Mouse (Mus musculus) left cerebral cortex, adult 2 months (tissue): ENCODE data around the gene Ntmt1. TPM values are rescaled to one million over a fixed set of nuclear protein-coding genes. Genes with fewer than 3 reads are reported as not detected.

Experiments
- DNase-seq, 2 experiments: peaks; one replicate each; pipeline ENCODE4 v3.0.0; 2021 to 2022; ENCODE audit warnings: low spot score in 2 of 2, mixed read lengths in 1 of 2; ENCODE audit errors: extremely low spot score in 1 of 2
- H3K27ac ChIP-seq: fragments of 200-600 bp; 2 replicates; pipeline ENCODE4 v1.8.1; 2022
- H3K4me3 ChIP-seq: fragments of 200-600 bp; 2 replicates; pipeline ENCODE4 v1.8.1; 2022
- CTCF ChIP-seq: fragments of 200-600 bp; IDR thresholded peaks from 2 replicates; pipeline ENCODE4 v1.8.1; 2022; ENCODE audit warnings: antibody characterized with exemption, mild to moderate bottlenecking, moderate library complexity
- intact Hi-C: fragments of 180-260 bp; cut with DNase I; formaldehyde crosslinking; loops from one replicate; pipeline ENCODE4 v1.15.1; 2025
- total RNA-seq, 2 experiments: library from RNA; stranded (reverse); gene quantifications; 2 replicates each; pipeline ENCODE4 v1.2.3; 2021

Ntmt1 gene
- total RNA-seq, 2 experiments from 2014 or later: 35.2 to 38.8 TPM

DNA sequence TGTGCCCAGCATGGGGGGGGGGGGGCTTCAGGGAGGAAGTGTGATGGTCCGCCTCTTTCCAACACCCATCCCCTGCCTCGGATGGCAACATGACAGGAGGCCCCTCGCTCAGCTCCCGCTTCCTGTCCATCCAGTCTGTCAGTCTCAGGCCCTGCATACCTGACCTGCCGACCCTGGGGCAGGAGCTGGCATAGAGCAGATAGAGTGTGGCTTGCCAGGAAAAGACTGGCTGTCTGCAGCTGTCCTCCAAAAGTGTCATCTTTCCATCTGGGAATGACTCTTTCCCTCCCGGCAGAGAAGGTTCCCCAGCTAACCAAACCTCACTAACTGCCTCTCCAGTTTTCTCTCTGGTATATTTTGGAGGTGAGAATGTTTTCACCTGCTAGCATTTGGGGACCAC is 43.0 kb downstream of the Ntmt1 start:
- intact Hi-C loops: no loop called here

GRCm38 (mm10) chr2:30852771-30853313 is 45.2 kb downstream of the Ntmt1 start:
- intact Hi-C loops: no loop called here
- TF ChIP-seq CTCF: no peak
- no peak for DNase-seq
- Histone ChIP-seq H3K4me3 (no peak overlapping the region), H3K27ac (no peak overlapping the region)

More for the DNA sequence above, 43.0 kb downstream of the Ntmt1 start:
- Histone ChIP-seq H3K4me3 (no peak overlapping the region), H3K27ac (no peak overlapping the region)
- TF ChIP-seq CTCF: no peak
- no peak for DNase-seq

DNA sequence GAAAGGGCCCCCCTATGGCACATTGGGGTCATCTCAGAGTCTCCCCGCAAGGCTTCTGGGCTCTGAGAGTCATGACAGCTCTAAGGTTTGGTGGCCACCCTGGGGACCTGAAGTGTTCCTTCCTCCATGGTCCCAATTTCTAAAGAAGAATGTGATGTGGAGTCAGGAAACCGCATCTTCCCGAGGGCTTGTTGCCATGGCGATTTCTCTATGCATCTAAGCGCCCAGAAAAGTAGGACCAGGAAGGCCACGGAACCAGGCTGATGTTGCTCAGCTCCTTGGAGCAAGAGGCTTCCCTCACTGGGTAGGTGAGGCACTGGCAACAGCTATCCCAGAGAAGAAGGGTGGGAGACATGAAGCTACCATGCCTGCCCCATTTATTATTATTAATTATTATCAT is 49.5 kb downstream of the Ntmt1 start:
- intact Hi-C loops: no loop called here
- H3K27ac ChIP-seq: no peak overlapping the region
- no peak for DNase-seq
- TF ChIP-seq CTCF: no peak
- no peak overlapping the region for H3K4me3 ChIP-seq

GRCm38 (mm10) chr2:30859782-30860181 is 52.2 kb downstream of the Ntmt1 start:
- DNase-seq: no peak
- no peak for TF ChIP-seq CTCF
- Histone ChIP-seq H3K27ac (no peak overlapping the region), H3K4me3 (no peak overlapping the region)
- intact Hi-C loops: no loop called here

DNA sequence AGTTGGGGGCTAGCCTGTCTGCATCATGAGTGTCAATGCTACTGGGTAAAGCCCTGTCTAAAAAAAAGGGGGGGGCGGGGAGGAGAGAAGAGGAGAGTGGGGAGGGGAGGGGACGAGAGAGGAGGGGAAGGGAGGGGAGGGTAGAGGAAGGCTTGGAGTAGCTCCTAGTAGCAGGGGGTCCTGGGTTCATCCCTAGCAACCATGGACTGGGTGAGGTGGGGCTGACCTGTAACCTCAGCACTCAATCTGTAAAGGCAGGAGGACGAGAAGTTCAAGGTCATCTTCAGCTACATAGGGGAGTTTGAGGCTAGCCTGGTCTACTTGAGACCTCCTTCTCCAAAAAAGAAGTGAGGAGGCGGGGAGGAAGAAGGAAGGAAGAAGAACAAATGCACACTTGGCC is 54.5 kb downstream of the Ntmt1 start:
- H3K4me3 ChIP-seq: no peak overlapping the region
- intact Hi-C loops: no loop called here
- no peak overlapping the region for H3K27ac ChIP-seq
- no peak for DNase-seq
- no peak for TF ChIP-seq CTCF

DNA sequence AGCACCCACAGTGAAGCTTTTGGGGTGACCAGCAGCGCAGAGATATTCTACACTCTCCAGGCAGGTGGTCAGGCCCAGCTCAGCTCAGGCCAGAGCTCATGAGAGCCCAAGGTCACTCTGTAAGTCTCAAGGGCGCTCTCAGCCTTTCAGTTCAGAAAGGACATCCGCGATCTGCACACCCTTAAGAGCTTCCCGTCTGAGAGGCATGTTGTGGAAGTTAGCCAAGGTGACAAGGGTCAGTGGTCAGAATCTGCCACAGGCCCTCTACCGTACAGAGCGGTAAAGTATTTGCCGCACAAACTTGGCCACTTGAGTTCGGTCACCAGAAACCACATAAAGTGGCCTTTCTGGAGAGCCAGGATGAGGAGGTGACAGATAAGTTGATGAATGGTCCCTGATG is 55.9 kb downstream of the Ntmt1 start:
- intact Hi-C loops: no loop called here
- Histone ChIP-seq H3K4me3 (no peak overlapping the region), H3K27ac (no peak overlapping the region)
- no peak for DNase-seq
- TF ChIP-seq CTCF: no peak

DNA sequence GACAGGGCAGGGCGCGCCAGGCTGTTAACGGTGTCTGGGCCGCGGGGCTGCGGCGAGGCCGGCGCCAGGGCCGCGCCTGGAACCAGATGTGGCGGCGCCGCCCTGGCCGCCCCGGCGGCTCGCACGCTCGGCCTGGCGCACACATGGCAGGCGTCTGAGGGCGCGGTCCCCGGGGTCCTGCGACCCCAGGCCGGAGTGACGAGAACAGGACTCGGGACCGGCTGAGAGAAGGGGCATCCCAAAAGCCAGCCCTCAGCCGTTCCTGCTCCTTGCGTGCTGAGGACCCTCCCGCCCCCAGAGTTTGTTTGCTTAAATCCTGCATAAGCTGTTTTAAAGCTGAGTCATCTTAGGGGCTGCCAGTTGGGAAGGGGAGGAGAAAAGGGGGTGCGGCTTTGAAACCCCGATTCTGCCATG is 57.3 kb downstream of the Ntmt1 start:
- intact Hi-C loops: no loop called here
- Histone ChIP-seq H3K27ac (no peak overlapping the region), H3K4me3 (no peak overlapping the region)
- TF ChIP-seq CTCF: no peak
- no peak for DNase-seq

- H3K27ac ChIP-seq: no peak overlapping the region
- intact Hi-C loops: no loop called here
- DNase-seq: no peak
- no peak overlapping the region for H3K4me3 ChIP-seq
- TF ChIP-seq CTCF: no peak
Measured at GRCm38 (mm10) chr2:30865426-30865825, 57.8 kb downstream of the Ntmt1 start.

- intact Hi-C loops: loop anchor here (1.0 kb wide), 1 partner anchor 37 kb away; the partner anchor contains the start of gene Prrx2
- peak in 1 of 2 experiments; percentile 27 for DNase-seq
- H3K27ac ChIP-seq: no peak overlapping the region
- no peak overlapping the region for H3K4me3 ChIP-seq
- TF ChIP-seq CTCF: no peak
Measured at GRCm38 (mm10) chr2:30870863-30871262, 63.2 kb downstream of the Ntmt1 start.

Other genes starting within 250 kb of the Ntmt1 start
- gene Cstad, start 212.8 kb upstream of the Ntmt1 start, total RNA-seq: 1 to 10 TPM; 2.8 to 5.7 TPM
- 10 to 100 TPM in 1 of 2 experiments, 1 to 10 TPM in 1; 9.9 to 12.6 TPM for gene 1700001O22Rik, start 4.2 kb upstream of the Ntmt1 start, total RNA-seq
- 10 to 100 TPM; 35.4 to 40.5 TPM for gene Asb6, start 22.5 kb downstream of the Ntmt1 start, total RNA-seq
- gene Prrx2, start 27.1 kb downstream of the Ntmt1 start, total RNA-seq: 1 to 10 TPM; 1.5 to 1.7 TPM
- 1 to 10 TPM; 5.1 to 6.9 TPM for gene Ptges, start 122.0 kb downstream of the Ntmt1 start, total RNA-seq
- 10 to 100 TPM; 28.0 to 32.9 TPM for gene Tor1b, start 145.1 kb downstream of the Ntmt1 start, total RNA-seq
- 10 to 100 TPM; 38.0 to 43.2 TPM for gene Tor1a, start 160.1 kb downstream of the Ntmt1 start, total RNA-seq
- gene BC005624, start 174.4 kb downstream of the Ntmt1 start, total RNA-seq: 10 to 100 TPM; 65.0 to 68.6 TPM
- 10 to 100 TPM; 76.0 to 82.8 TPM for gene Usp20, start 174.5 kb downstream of the Ntmt1 start, total RNA-seq